Mouse (Mus musculus) heart, embryonic 14.5 days (tissue): ENCODE measurements around the gene Ttpal. TPM values are rescaled to one million over a fixed set of nuclear protein-coding genes. Genes with fewer than 3 reads are reported as not detected.

ENCODE experiments used
- ATAC-seq: fragments of 200-750 bp; cut with Nextera tagmentation; 2 replicates; pipeline ENCODE4 v1.8.0; 2017; ENCODE audit warnings: low read depth, moderate TSS enrichment; ENCODE audit not compliant: insufficient number of reproducible peaks, insufficient read depth, low FRiP score
- H3K27ac ChIP-seq, 2 experiments: fragments of 200-500 bp in 1 of 2; fragments of 300-500 bp in 1 of 2; sonication (generic) in 1 of 2; replicated peaks in 1 of 2; 2 replicates each; pipeline ENCODE4 v1.5.1; 2012 to 2014; ENCODE audit warnings: low read depth in 2 of 2, low read length in 2 of 2, control low read depth in 1 of 2, mild to moderate bottlenecking in 1 of 2, mixed read lengths in 1 of 2; ENCODE audit not compliant: control insufficient read depth in 1 of 2, insufficient read depth in 1 of 2
- H3K27me3 ChIP-seq: fragments of 300-500 bp; sonication (generic); 2 replicates; pipeline ENCODE4 v1.6.1; 2014; ENCODE audit warnings: mild to moderate bottlenecking, low read length, control low read depth; ENCODE audit not compliant: control insufficient read depth, insufficient read depth
- H3K36me3 ChIP-seq: fragments of 300-500 bp; sonication (generic); 2 replicates; pipeline ENCODE4 v1.6.1; 2014; ENCODE audit warnings: mild to moderate bottlenecking, control low read depth, low read length, mixed read lengths; ENCODE audit not compliant: control insufficient read depth, insufficient read depth
- H3K4me1 ChIP-seq, 2 experiments: fragments of 200-500 bp in 1 of 2; fragments of 300-500 bp in 1 of 2; sonication (generic) in 1 of 2; 2 replicates each; pipeline ENCODE4 v1.6.1; 2012 to 2014; ENCODE audit warnings: low read length in 2 of 2, control low read depth in 1 of 2, mixed read lengths in 1 of 2; ENCODE audit not compliant: control insufficient read depth in 2 of 2, insufficient read depth in 2 of 2
- H3K4me2 ChIP-seq: fragments of 300-500 bp; sonication (generic); 2 replicates; pipeline ENCODE4 v1.6.1; 2014; ENCODE audit warnings: mild to moderate bottlenecking, low read length
- H3K4me3 ChIP-seq, 2 experiments: fragments of 200-500 bp in 1 of 2; fragments of 300-500 bp in 1 of 2; sonication (generic) in 1 of 2; 2 replicates each; pipeline ENCODE4 v1.5.1; 2012 to 2014; ENCODE audit warnings: low read length in 2 of 2, mild to moderate bottlenecking in 2 of 2, control low read depth in 1 of 2, low read depth in 1 of 2, moderate library complexity in 1 of 2; ENCODE audit not compliant: control insufficient read depth in 1 of 2, insufficient read depth in 1 of 2
- H3K9ac ChIP-seq: fragments of 300-500 bp; sonication (generic); 2 replicates; pipeline ENCODE4 v1.6.1; 2014; ENCODE audit warnings: mild to moderate bottlenecking, low read length
- H3K9me3 ChIP-seq: fragments of 300-500 bp; sonication (generic); 2 replicates; pipeline ENCODE4 v1.6.1; 2016; ENCODE audit warnings: low read length, control low read depth; ENCODE audit not compliant: control insufficient read depth
- WGBS: fragments of 180-500 bp; shearing (Covaris S2); extraction: QIAGEN DNeasy Blood & Tissue Kit; methylation state at CpG from one replicate; pipeline ENCODE4 v1.1.7; 2014; 5-methylcytosine and 5-hydroxymethylcytosine counted together
- polyA plus RNA-seq: library from polyadenylated mRNA; unstranded; fragments of >200 nt; fragmentation: Nextera tagmentation; extraction: Ambion mirVana; gene quantifications from 2 replicates; pipeline ENCODE4 v1.2.1, GENCODE M21; 2014

Ttpal gene
- polyA plus RNA-seq, 1 experiment from 2014 or later, result 24.2 TPM

- WGBS, result 79% methylated on average over 3 of the region's 3 CpGs
- no peak overlapping the region for H3K27ac ChIP-seq
- no peak overlapping the region for H3K4me2 ChIP-seq
- no peak overlapping the region for H3K4me3 ChIP-seq
- no peak overlapping the region for H3K9ac ChIP-seq
- no peak for ATAC-seq
- H3K4me1 ChIP-seq, result no peaks in the 10 kb centered on the region; a peak in 1 of 4 replicates
- no peaks in the 10 kb centered on the region for H3K36me3 ChIP-seq
- peaks cover 29% of the 10 kb centered on the region for H3K27me3 ChIP-seq
- no peaks in the 10 kb centered on the region for H3K9me3 ChIP-seq
Measured at GRCm38 (mm10) chr2:163560247-163560646, 41.9 kb upstream of the Ttpal start.

- no peaks in the 10 kb centered on the region for H3K4me1 ChIP-seq
- no peak overlapping the region for H3K4me2 ChIP-seq
- H3K9ac ChIP-seq, result no peak overlapping the region
- peaks cover 29% of the 10 kb centered on the region for H3K27me3 ChIP-seq
- no peak for ATAC-seq
- H3K36me3 ChIP-seq, result no peaks in the 10 kb centered on the region
- 72% methylated on average over 13 of the region's 13 CpGs for WGBS
- H3K9me3 ChIP-seq, result no peaks in the 10 kb centered on the region
- H3K27ac ChIP-seq, result no peak overlapping the region
- H3K4me3 ChIP-seq, result no peak overlapping the region
Measured at GRCm38 (mm10) chr2:163561258-163561948, 40.7 kb upstream of the Ttpal start.

DNA sequence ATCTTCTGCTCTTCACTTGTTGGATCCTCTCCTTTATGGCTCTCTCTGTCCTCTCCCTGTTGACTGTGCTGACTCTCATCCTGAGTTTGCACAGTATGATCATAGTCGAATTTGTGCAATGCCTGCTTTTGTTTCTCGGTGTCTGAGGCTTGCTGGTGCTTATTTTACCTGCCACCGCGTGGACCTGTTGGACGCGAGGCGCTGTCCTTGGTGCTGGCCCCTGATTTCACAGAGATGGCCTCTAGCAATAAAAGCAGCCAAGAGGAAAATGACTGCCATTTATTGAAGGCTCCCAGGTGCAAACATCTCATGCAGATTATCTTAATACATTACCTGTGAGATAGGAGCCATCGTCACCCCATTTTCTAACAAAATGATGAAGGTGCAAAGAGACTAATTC, 37.5 kb upstream of the Ttpal start:
- Histone ChIP-seq H3K36me3 (no peaks in the 10 kb centered on the region), H3K9me3 (no peaks in the 10 kb centered on the region), H3K27me3 (peaks cover 20% of the 10 kb centered on the region), H3K4me1 (no peaks in the 10 kb centered on the region), H3K9ac (no peak overlapping the region), H3K4me3 (no peak overlapping the region), H3K4me2 (no peak overlapping the region), H3K27ac (no peak overlapping the region)
- ATAC-seq, result no peak
- WGBS, result 24% methylated on average over 8 of the region's 8 CpGs

- Histone ChIP-seq H3K9ac (no peak overlapping the region), H3K4me3 (no peak overlapping the region), H3K27me3 (peaks cover 14% of the 10 kb centered on the region; the same call in 1 of the 2 replicates), H3K9me3 (no peaks in the 10 kb centered on the region), H3K36me3 (no peaks in the 10 kb centered on the region), H3K4me1 (no peaks in the 10 kb centered on the region), H3K4me2 (no peak overlapping the region), H3K27ac (no peak overlapping the region)
- 69% methylated on average over 3 of the region's 3 CpGs for WGBS
- ATAC-seq, result no peak
Measured at GRCm38 (mm10) chr2:163574321-163574720, 27.8 kb upstream of the Ttpal start.

DNA sequence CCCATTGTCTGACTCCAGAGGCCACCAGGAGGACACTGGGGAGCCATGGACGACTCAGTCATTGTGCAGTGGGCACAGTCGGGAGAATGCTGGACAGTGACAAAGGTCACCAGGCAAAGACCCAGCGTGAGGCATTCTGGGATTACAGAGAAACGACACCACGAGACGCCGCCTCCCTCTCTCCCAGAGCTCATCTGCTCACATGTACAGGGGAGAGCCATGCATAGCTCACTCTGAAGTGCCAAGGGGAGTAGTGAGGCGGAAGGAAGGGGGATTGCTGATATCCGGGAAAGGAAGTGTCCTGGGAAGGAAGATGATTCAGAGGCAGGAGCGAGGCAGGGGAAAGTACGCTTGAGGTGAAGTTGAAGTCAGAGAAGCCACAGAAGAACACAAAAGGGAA, 26.9 kb upstream of the Ttpal start:
- WGBS, result 42% methylated on average over 11 of the region's 11 CpGs

DNA sequence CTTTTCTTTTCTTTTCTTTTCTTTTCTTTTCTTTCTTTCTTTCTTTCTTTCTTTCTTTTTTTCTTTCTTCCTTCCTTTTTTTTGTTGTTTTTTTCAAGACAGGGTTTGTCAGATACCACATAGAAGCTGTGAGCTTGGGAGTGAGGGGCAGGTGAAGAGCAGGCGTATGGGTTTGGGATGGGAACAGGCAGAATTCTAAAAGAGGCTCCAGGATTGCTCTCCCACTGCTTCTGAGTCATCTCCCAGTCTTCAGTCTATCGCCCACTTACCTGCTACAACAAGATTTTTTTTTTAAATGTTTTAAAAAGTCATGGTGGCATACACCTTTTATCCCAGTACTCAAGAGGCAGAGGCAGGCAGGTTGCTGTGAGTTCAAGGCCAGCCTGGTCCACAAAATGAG, 24.1 kb upstream of the Ttpal start:
- peaks cover 11% of the 10 kb centered on the region; the same call in 1 of the 2 replicates for H3K27me3 ChIP-seq
- H3K9ac ChIP-seq, result no peak overlapping the region

More for the DNA sequence above, 26.9 kb upstream of the Ttpal start:
- no peak for ATAC-seq
- Histone ChIP-seq H3K4me1 (peaks cover 0 to 2% of the 10 kb centered on the region in 2 experiments; a peak in 1 of 4 replicates), H3K36me3 (no peaks in the 10 kb centered on the region), H3K27ac (no peak overlapping the region), H3K4me3 (no peak overlapping the region), H3K27me3 (peaks cover 14% of the 10 kb centered on the region; the same call in 1 of the 2 replicates), H3K4me2 (0 out of 2 replicates have a peak overlapping the region, but pooled peaks have one; percentile 13), H3K9me3 (no peaks in the 10 kb centered on the region), H3K9ac (no peak overlapping the region)

GRCm38 (mm10) chr2:163580069-163580945, 21.8 kb upstream of the Ttpal start:
- Histone ChIP-seq H3K27me3 (peaks cover 4% of the 10 kb centered on the region; the same call in 1 of the 2 replicates), H3K36me3 (no peaks in the 10 kb centered on the region), H3K4me1 (peaks cover 0 to 3% of the 10 kb centered on the region in 2 experiments; a peak in 1 of 4 replicates), H3K4me2 (no peak overlapping the region), H3K4me3 (no peak overlapping the region), H3K9me3 (no peaks in the 10 kb centered on the region), H3K9ac (no peak overlapping the region), H3K27ac (peak overlapping the region in 1 of 2 experiments; percentile 27; a peak in 1 of 4 replicates)
- no peak for ATAC-seq
- WGBS, result 61% methylated on average over 13 of the region's 13 CpGs

More for the DNA sequence above, 24.1 kb upstream of the Ttpal start:
- 82% methylated on average over 2 of the region's 2 CpGs for WGBS
- no peaks in the 10 kb centered on the region for H3K9me3 ChIP-seq
- H3K27ac ChIP-seq, result no peak overlapping the region
- no peaks in the 10 kb centered on the region for H3K36me3 ChIP-seq
- no peak overlapping the region for H3K4me2 ChIP-seq
- H3K4me1 ChIP-seq, result peaks cover 0 to 3% of the 10 kb centered on the region in 2 experiments; a peak in 1 of 4 replicates
- no peak for ATAC-seq
- no peak overlapping the region for H3K4me3 ChIP-seq
